Mouse (Mus musculus) right cerebral cortex, adult 2 months (tissue): ENCODE measurements at regions not wholly inside any gene's neighbourhood (a gene's known extent, or its start where the extent isn't known, plus 50 kb on each side); places are given as distances from the start of the nearest gene placed in this dataset.

Source experiments
- DNase-seq, 2 experiments: peaks; one replicate each; pipeline ENCODE4 v3.0.0; 2021 to 2022; ENCODE audit warnings: low spot score in 2 of 2

DNA sequence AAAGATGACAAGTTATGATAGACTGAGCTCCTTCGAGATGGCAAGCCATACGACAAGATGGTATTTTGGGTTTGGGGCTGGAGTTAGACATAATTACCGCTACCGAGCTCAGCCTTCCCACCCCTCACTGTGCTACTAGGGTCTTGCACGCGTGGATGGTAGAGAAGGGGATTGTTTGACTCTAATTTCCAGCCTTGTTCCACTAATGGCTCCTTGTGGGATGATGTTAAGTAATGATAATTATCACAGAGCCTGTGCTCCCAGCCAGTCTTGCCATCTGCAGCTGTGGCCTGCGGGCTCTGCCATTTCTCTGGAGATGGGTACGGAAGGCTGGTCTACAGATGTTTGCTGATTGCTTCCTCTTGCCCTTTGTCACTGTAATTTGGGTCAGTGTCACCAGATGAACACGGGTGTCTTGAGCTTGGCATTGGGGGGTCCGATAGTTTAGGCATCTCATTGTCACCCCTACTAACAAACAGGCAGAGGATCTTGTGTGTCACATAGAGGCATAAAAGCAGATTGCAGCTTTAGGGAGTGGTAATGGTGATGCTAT lies 108.8 kb upstream of the Ctbp2 start:
- no peak for DNase-seq

DNA sequence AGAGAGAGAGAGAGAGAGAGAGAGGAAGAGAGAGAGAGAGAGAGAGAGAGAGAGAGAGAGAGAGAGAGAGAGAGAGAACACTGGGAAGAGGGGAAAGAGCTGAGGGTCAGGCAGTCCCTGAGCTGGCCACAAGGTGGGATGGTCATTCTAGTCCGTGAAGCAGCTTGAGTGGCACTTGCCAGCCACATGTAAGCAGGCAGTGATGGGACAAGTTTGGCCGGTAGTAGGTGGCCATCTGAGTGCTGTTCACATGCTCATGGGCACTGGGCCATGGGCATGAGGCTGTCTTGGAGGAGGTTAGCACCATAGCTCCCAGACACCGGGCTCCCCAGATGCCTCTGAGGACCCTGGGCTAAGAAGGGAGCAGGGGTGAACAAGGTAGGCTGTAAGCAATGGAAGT lies 106.7 kb upstream of the Ctbp2 start:
- DNase-seq, result no peak

DNA sequence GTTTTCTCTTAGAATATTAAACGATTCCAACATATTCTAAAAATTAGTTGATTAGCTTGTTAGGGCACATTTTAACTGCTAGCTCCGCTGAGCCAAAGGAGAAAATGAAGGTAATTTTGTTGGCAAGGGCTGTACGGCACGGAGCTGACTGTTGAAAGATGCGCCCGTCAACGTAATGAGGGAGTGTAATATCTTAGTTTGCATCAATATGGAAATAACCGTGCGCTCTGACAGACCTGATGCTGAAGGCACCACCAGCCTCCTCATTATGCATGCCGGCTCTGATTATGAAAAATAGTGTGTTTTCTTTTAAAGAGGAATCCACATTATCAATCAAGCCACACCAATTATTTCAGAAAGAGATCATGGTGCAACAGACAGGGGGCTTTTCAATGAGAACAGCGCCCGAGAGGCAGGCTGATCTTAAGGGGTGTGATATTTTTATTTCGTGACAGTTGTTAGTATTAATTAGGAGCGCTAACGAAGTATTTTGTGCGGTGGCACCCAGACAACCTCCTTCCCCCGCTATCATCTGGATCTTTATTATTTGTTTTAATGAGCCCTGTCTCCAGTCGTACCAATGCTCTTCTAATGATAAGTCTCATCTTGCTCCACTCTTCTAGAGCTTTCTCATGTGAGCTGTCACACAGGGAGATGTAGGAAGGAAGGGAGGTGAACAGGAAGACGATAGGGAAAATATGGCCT lies 99.9 kb upstream of the Ctbp2 start:
- no peak for DNase-seq

DNA sequence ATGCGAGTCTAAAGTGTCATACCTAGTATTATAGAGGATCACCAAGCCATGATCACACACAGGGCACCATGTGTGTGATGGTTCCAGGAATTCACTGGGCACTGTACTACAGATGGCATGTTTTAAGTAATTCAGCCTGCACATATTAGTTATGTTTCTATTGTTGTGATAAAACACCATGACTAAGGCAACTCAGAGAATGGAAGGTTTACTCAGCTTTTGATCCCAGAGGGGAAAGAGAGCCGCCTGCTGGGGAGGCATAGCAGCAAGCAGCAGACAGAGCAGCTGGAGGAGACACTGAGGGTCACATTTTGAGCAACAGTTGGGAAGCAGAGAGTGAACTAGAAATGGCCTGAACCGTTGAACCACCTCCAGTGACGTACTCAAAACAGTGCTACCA lies 88.2 kb upstream of the Ctbp2 start:
- no peak for DNase-seq

DNA sequence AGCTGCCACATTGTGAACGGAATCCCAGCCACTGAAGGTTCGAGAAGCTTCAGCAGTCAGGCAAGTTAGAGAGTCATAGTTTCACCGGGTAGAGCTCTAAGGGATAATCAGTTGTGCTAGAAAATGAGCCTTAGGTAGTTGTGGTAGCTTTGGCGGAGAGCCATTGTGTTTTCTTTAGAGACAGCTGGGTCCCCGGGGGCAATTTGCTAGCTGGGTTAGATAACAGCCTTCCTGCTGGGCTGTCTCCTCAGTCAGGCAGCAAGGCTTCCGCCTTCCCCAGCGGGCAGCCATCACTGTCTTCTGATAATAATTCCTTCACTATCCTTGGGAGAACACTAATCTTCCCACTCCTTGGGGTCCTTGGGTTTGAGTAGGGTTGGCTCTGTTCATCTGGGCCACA lies 81.5 kb upstream of the Ctbp2 start:
- DNase-seq, result no peak

DNA sequence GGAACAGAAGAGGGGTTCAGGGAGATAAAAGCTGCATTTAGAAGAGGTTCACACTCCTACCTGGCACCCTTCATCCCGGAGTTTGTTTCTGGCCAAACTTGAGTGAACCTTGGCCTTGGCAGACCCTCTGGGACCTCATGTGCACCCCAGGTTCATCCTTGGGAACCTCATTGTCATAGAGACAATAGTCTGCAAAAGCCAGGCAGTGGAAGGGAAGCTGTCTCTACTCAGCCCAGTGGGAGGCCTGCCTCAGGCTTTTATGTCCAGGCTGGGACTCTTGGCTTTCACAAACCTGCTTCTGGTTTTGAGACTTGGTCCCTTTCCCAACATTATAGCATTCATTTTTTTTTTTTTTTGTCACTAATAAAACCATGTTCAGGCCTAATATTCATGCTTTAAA lies 80.3 kb upstream of the Ctbp2 start:
- no peak for DNase-seq

DNA sequence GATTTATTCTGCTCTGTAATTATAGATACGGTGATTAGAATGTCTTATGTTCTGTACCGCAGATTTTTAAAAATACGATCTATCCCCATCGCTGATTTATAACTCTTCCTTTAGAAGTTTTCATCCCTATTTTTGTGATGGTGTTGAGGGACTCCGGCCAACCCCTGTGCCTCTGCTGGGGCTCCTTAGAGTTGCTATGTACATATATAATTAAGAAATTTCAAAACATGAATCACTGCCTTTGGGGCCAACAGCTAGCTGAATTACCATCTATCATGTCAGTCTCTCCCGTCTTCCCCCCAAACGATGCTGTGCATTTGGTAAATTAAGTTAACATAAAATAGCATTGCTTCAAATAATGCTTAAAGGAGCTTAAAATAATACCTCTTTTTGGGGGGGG lies 79.8 kb upstream of the Ctbp2 start:
- DNase-seq, result no peak

DNA sequence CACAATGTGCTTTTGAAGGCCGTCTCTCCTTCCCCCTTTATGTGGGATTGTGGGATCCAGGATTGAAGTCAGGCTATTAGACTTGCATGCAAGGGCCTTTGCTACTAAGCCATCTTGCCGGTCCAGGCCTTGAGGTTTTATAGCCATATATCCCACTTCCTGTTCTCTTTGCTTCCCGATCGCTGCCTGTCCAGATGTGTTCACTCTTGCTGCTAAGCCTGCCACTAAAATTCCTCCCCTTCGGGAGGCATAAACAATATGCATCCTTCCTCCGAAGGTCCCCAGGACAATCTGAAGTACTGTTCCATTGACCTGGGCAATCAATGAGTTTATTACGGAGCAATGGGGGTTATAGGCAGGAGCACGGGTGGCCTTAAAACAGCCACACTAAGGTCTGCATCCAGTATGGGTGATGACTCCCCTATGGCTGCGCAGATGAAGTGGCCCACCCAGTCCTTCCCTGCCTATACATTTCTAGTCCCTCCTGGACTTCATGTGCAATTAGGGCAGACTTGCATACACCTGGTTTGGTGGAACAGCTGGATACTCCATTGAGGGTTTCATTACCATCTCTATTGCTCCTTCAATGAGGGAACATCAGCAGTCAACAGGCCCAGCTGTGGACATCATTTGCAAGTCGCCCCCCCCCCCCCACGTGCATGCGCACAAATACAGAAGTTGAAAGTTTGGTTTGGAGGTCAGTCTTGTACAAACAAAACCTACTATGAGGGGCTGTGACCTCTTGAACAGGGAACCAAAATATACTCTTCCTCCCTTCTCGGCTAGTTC lies 78.1 kb upstream of the Ctbp2 start:
- DNase-seq, result no peak

DNA sequence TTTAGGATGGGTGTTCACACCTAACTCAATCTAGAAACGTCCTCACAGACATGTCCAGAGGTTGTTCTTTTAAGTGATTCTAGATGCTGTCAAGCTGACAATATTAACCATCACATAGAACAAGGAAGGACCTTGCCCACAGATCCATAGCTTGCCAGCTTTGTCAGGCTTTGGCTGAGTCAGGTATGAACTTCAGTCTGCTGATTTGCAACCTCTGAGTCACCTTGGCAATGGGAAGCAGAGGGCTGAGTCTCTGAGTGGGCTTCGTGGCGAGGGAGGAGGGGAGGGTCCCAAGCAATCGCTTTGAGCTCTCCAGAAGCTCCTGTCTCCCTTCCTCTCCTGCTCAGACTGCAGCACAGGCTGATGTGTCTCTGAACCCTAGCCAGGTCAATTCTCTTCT lies 74.9 kb upstream of the Ctbp2 start:
- no peak for DNase-seq

DNA sequence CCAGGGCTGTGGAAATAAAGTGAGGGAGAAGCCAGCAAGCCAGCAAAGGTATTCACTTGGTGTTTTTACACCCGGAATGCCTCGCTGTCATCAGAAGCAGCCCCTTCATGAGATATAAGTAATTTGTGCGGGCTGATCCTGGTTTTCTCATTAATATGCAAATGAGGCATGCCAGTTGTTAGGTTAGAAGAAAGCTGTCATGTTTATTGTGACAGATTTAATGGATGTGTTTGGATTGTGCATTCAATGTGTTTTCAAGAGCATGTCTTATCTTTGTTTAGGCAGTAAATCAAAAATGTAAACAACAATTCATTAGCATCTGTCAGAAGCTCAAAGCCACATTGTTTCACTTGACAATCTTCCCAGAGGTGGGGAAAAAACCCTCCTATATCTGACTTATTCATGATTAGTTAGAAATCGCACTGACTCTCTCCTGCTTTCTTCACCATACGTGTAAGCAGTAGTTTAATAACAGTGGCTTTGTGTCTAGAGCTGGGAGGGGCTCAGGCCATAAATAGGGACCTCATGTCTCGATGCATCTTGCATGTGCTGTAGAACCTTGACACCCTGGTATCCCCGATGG lies 65.8 kb upstream of the Ctbp2 start:
- no peak for DNase-seq

DNA sequence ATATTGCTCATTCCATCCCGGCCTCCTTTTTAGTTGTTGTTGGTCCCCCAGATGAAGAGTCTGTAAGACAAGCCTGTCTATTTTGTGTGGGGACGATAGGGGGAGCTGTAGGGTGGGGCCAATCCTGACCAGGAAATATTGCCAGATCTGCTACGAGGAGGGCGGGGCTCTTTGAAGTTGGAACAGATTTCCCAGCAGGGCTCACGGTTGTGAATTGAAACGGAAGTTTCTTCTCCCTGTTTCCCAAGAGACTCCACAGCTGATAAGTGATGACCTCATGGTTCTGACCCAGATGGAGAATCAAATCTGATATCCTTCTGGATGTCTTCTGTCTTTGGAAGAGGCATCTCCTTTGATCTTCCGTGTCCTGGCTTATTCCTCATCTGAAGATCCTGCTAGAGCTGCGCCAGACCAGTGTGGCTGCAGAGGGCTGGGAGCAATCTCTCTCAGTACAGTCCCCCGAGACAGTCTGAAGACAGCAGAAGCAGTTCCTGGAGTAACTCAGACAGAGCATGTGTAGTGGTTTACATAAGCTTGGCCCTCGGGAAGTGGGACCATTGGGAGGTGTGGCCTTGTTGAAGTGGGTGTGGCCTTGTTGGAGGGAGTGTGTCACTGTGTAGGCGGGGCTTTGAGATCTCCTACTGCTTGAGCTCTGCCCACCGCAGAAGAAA lies 61.9 kb upstream of the Ctbp2 start:
- DNase-seq, result peak in 1 of 2 experiments; percentile 26

DNA sequence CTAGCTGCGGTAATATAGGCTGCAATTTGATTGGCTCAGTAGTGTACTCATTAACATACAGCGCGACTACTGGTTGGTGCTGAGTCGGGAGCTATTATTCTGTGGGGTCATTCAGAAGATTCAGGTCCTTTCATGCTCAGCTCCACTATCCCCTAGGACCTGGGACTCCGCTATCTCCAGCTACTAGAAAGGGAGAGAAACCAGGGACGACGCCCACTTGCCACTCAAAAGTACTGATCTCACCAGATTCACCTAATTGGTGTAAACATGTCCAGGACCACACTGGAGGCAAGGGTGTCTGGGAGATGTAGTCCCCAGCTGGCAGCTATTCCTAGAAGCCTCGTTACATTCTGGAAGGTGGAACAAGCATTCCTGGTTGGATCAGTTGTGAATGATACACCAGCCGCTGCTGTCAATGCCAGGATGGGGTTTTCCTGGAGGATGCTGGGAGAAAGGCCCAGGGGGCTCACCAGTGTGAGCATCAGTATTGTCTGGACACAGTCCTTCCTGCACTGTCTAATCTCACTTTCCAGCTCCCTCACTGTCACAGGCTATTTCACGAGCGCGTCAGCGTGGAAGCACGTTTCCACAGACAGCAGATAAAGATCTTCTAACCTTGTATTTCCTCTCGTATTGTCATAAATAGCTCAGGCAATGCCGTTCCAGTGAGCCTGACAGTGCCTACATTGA lies 60.9 kb upstream of the Ctbp2 start:
- DNase-seq, result no peak

DNA sequence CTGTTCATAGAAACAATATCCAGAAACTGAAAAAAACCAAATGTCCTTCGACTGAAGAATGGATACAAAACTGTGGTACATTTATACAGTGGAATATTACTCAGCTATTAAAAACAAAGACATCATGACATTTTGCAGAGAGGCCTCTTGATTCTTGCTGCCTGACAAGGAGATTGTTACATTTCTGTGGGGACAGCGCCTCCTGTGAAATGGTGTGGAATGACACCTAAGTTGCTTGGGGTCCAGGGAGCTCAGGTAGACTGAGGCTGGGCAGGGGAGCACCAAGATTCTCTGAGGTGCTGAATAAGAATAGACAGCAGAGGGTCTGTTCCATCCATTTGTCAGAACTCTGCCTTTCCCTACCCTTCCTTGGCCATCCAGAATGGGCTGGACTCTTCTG lies 57.2 kb upstream of the Ctbp2 start:
- DNase-seq, result no peak

DNA sequence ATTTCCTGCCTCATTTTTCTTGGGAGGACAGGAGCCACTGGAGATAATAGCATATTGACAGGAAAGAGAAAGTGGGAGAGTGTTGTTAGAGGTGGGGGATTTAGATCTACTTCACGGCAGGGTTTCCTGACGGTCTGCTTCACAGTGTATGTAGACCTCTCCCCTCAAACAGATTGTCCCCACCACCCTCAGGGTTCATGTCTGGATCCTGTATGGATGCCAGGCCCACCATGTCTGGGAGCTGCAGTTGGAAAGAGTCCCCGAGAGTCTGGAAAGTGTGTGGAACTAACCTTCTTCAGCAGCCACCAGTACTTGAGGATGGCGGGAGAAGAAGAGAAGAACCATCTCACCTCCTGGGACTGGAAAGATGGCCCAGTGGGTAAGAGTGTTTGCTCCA lies 53.0 kb upstream of the Ctbp2 start:
- DNase-seq, result no peak

DNA sequence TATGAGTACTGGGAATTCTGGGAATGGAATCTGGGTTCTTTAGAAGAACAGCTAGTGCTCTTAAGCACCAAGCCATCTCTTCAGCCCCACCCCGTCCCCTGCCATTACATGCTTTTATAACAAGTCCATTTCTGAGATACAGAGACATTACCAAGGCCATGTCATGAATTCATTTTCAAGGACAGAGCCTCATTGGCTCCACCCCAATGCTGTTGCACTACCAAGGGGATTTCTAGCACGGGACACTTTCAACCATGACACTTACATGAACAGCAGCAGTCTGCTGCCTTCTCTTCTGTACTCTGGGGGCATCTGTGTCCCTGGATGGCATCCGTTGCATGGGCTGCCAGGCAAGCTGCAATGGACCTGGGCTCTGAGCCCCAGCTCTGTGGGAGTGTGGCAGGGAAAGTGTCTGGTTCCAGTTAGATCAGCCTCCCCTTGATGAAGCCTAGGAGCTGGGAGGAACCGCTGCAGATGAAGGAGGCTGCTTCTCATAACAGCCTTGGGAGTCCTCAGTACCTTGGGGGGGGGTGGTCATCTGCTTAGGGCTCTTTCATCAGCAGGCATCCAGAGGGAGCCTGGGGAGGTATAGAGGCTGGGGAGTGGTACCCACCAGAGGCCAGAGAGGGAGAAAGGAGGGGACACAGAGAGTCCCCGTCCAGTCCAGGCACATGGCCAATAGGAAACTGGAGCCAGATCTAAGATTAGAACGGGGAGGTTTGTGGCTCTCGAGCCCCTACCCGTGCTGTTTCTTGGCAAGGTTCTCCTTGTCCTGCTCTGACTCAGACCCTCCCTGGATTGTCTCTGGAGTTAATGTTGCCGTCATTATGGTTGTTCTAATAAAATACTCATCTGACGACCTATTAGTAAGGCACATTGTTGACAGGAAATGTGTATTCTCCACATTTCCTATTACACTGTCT lies 52.4 kb upstream of the Ctbp2 start:
- no peak for DNase-seq
